Mouse (Mus musculus): Measurements from ENCODE around the gene Islr2. TPM values are rescaled to one million over a fixed set of nuclear protein-coding genes. Genes with fewer than 3 reads are reported as not detected.

The Islr2 gene
- polyA plus RNA-seq (2012; rRNA removed; ENCODE audit: low replicate concordance), result 4.6 and 8.8 TPM in 2 replicates

DNA sequence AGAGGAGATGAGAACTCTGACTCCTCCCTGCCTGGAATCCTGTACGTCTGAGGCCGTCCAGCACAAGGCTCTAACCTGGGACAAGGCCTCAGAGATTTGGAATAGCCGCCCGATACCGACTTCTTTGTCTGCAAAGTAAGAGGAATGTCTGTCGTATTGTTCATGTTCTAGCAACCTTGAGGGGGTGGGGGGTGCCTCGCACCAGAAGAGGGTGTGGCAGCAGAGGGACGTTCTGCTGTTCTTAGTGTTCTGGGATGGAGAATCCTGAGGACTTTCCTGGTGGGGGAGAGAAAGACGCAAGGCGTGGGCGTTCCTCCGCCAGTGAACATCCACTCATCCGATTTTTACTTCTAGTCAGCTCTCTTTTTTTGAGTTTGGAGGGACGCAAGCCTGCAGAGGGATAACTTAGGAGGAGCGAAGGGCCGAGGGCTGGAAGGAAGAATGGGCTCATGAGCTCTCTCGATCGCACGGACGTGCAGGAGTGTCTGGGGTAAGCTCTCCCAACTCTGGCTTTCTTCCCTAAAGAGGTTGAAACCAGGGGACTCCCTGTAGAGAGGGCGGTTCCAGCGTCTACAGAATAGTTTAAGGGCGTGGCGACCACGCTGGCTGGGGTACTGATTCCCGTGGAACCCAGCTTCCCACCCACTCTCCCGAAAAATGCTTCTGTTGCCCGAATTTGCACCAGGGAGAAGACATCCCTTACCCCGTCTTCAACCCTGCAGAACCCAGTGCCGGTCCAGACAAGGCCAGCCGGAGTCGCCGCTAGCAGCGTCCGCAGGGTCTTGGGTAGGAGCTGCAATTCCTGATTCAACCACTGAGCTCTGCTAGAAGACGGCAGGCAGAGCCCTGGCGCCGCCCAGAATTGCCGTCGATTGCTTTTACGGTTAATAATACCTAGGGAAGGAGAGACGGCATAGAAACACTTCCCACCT, at the start of gene Islr2, which contains the start of gene Islr:
Gene Islr2 (minus strand): TSS at position 804 of the 932 bp plus-strand sequence.
Gene Islr (minus strand): TSS at position 791 of the 932 bp plus-strand sequence.

DNA sequence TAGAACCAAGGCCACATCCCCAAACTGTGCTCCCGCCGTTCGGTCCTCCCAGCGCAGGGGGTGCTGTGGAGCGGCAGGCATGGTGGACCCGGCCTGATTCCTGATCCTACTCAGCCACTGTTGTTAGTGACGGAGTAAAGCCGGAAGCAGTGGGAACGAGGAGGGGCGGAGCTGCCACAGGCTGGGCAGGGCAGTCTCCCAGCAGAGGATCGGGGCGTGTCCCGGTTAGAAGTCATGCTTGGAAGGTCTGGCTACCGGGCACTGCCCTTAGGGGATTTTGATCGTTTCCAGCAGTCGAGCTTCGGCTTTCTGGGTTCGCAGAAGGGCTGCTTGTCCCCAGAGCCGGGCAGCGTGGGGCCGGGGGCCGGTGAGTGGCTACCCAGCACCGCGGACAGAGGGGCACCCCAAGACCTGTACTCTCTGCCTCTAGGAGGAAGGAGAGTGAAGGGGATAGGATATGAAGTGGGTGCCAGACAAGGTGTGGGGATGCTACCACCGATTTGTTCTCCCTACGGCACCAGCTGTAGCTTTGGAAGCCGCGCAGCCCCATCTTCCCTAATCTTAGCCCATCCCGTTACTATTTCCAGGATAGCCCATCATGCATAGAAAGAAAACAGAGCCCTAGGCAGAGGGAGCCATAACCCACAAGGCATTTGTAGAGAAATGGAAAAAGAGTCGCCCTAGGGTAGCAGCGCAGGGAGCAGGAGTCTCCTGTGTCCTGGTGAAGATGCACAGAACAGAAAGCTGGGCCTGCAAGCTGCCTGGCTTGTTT, 49.1 kb upstream of the Islr2 start, which contains the start of gene Stoml1:
Gene Stoml1 (plus strand): TSS at position 132 of the 772 bp plus-strand sequence.

DNA sequence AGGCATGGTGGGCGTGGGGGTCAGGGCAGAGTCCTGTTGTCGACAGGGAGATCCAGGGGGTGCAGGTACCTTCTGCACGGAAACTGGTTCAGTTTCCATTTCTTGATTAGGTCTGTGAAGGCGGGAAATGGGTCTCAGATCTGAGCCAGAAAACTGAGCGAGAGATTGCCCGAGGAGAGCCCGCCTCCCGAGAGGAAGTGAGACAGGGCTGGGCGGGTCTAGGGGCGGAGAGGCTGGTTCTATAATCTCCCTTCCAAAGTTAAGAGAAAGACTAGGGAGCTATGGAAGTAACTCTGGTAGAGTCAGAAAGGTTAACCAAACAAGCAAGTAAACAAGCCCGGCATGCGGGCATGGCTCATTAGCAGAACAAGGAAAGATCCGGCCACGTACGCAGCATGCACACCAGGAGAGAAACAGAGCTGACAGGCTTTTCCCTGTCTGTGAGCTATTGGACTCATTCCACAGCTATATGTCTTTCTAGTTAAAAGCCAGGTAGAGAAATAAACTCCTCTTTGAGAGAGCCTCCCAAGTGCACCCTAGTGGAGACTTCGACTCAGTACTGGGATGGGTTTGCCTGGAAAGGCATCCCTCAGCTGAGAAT, 45.6 kb upstream of the Islr2 start, which contains the start of gene Pml:
Gene Pml (minus strand): TSS at position 195 of the 601 bp plus-strand sequence.

Other genes with a start within 250 kb of the Islr2 start
- gene Cyp11a1, start 197.9 kb downstream of the Islr2 start, polyA plus RNA-seq (2012; rRNA removed; ENCODE audit: low replicate concordance), result 0.14 and 0.49 TPM in 2 replicates
- 0.06 and 110 TPM in 2 replicates for gene Stra6, start 140.5 kb downstream of the Islr2 start, polyA plus RNA-seq (2012; rRNA removed; ENCODE audit: low replicate concordance)
- gene Ccdc33, start 85.5 kb downstream of the Islr2 start, polyA plus RNA-seq (2012; rRNA removed; ENCODE audit: low replicate concordance), result 1.1 TPM in 1 of 2 replicates, not detected in the other
- 231 and 539 TPM in 2 replicates for gene Islr, start within 50 bp of the Islr2 start, polyA plus RNA-seq (2012; rRNA removed; ENCODE audit: low replicate concordance)
- gene Pml, start 45.5 kb upstream of the Islr2 start, polyA plus RNA-seq (2012; rRNA removed; ENCODE audit: low replicate concordance), result 25.0 and 40.9 TPM in 2 replicates
- 49.1 and 58.5 TPM in 2 replicates for gene Stoml1, start 48.8 kb upstream of the Islr2 start, polyA plus RNA-seq (2012; rRNA removed; ENCODE audit: low replicate concordance)
- gene Loxl1, start 108.9 kb upstream of the Islr2 start, polyA plus RNA-seq (2012; rRNA removed; ENCODE audit: low replicate concordance), result 130 and 187 TPM in 2 replicates
- not detected in 2 replicates for gene Tbc1d21, start 166.1 kb upstream of the Islr2 start, polyA plus RNA-seq (2012; rRNA removed; ENCODE audit: low replicate concordance)

Measured in subcutaneous adipose tissue, adult 2 months (tissue).